Mouse (Mus musculus): ENCODE measurements around the gene Map3k13. TPM values are rescaled to one million over a fixed set of nuclear protein-coding genes. Genes with fewer than 3 reads are reported as not detected.
"Not testable (repeated sequence)": the region's sequence is repeated elsewhere in the genome, so short reads cannot be mapped to it uniquely, and the experiment has no call there.

Gene Map3k13
- polyA plus RNA-seq, 1 experiment = 2.3 TPM

GRCm38 (mm10) chr16:21893890-21894289, 99.7 kb downstream of the Map3k13 start:
- no peaks in the 10 kb centered on the region for H3K36me3 ChIP-seq (ENCODE audit: control insufficient read depth, insufficient read depth, low read length)
- no peak overlapping the region for H3K27ac ChIP-seq (ENCODE audit: control insufficient read depth, insufficient read depth, low read length)
- TF ChIP-seq CTCF (IDR thresholded peaks at IDR 0.05; ENCODE audit: borderline replicate concordance, control insufficient read depth, extremely low read depth, insufficient read depth, low read length, poor library complexity) (no peak), POLR2A (IDR thresholded peaks at IDR 0.05; ENCODE audit: control insufficient read depth, extremely low read depth, insufficient read depth, low read length, poor library complexity) (no peak)
- H3K4me3 ChIP-seq (ENCODE audit: control insufficient read depth, insufficient read depth, low read length) = no peak overlapping the region
- DNase-seq = no peak
- H3K27me3 ChIP-seq (ENCODE audit: control insufficient read depth, insufficient read depth, low read length) = no peaks in the 10 kb centered on the region
- H3K4me1 ChIP-seq (replicated peaks; ENCODE audit: control insufficient read depth, insufficient read depth, low read length) = no peaks in the 10 kb centered on the region
- WGBS = 93% methylated on average over 6 of the region's 6 CpGs

- TF ChIP-seq CTCF (IDR thresholded peaks at IDR 0.05; ENCODE audit: borderline replicate concordance, control insufficient read depth, extremely low read depth, insufficient read depth, low read length, poor library complexity) = no peak
- no peak for TF ChIP-seq POLR2A (IDR thresholded peaks at IDR 0.05; ENCODE audit: control insufficient read depth, extremely low read depth, insufficient read depth, low read length, poor library complexity)
- no peak for DNase-seq
- 88% methylated on average over 5 of the region's 5 CpGs for WGBS
- Histone ChIP-seq H3K4me1 (replicated peaks; ENCODE audit: control insufficient read depth, insufficient read depth, low read length) (no peaks in the 10 kb centered on the region), H3K27ac (ENCODE audit: control insufficient read depth, insufficient read depth, low read length) (no peak overlapping the region), H3K4me3 (ENCODE audit: control insufficient read depth, insufficient read depth, low read length) (no peak overlapping the region), H3K27me3 (ENCODE audit: control insufficient read depth, insufficient read depth, low read length) (no peaks in the 10 kb centered on the region), H3K36me3 (ENCODE audit: control insufficient read depth, insufficient read depth, low read length) (no peaks in the 10 kb centered on the region)
These were observed 107.1 kb downstream of the Map3k13 start for GRCm38 (mm10) chr16:21901286-21901685.

DNA sequence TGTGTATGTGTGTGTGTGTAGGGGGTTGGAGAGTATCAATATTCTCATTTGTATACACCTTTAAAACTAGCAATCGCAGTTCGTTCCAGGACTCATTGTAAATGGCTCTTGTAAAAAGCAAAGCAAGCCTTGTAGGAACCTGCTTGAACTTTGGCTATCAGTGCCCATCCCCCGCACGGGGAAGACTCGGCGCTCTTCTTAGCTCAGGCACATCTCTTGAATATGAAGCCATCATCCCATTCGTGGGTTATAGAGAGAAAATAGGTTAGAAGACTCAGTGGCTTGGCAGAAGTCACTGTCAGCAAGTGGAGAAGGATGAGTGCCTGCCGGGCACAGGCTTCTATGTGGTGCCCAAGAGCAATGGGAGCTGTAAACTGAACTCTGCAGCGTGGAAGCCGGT, 110.5 kb downstream of the Map3k13 start:
- no peak overlapping the region for H3K27ac ChIP-seq (ENCODE audit: control insufficient read depth, insufficient read depth, low read length)
- no peak overlapping the region for H3K4me3 ChIP-seq (ENCODE audit: control insufficient read depth, insufficient read depth, low read length)
- no peaks in the 10 kb centered on the region for H3K4me1 ChIP-seq (replicated peaks; ENCODE audit: control insufficient read depth, insufficient read depth, low read length)
- H3K36me3 ChIP-seq (ENCODE audit: control insufficient read depth, insufficient read depth, low read length) = no peaks in the 10 kb centered on the region
- DNase-seq = no peak
- 92% methylated on average over 10 of the region's 10 CpGs for WGBS
- TF ChIP-seq POLR2A (IDR thresholded peaks at IDR 0.05; ENCODE audit: control insufficient read depth, extremely low read depth, insufficient read depth, low read length, poor library complexity) (no peak), CTCF (IDR thresholded peaks at IDR 0.05; ENCODE audit: borderline replicate concordance, control insufficient read depth, extremely low read depth, insufficient read depth, low read length, poor library complexity) (no peak)
- no peaks in the 10 kb centered on the region for H3K27me3 ChIP-seq (ENCODE audit: control insufficient read depth, insufficient read depth, low read length)

DNA sequence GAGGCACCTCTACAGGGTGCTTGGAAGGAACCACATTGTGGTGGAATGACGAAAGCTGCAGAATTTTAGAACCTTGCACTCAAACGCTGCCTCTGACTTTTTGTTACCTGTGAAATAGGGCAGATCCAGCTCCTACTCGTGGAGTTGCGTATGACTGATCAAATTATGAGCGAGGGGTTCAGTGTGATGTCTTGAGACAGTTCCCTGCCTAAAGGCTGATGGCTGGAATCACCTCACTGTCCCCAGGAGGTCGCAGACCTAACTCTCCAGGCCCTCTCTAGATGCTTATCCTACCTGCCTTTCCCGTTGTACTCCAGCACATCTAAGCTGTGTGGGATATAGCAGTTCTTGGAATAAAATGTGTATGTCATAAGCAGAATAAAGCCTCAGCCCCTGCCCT, 111.8 kb downstream of the Map3k13 start:
- Histone ChIP-seq H3K4me3 (ENCODE audit: control insufficient read depth, insufficient read depth, low read length) (no peak overlapping the region), H3K4me1 (replicated peaks; ENCODE audit: control insufficient read depth, insufficient read depth, low read length) (no peaks in the 10 kb centered on the region), H3K36me3 (ENCODE audit: control insufficient read depth, insufficient read depth, low read length) (no peaks in the 10 kb centered on the region), H3K27ac (ENCODE audit: control insufficient read depth, insufficient read depth, low read length) (no peak overlapping the region), H3K27me3 (ENCODE audit: control insufficient read depth, insufficient read depth, low read length) (no peaks in the 10 kb centered on the region)
- WGBS = 97% methylated on average over 7 of the region's 7 CpGs
- no peak for DNase-seq
- TF ChIP-seq CTCF (IDR thresholded peaks at IDR 0.05; ENCODE audit: borderline replicate concordance, control insufficient read depth, extremely low read depth, insufficient read depth, low read length, poor library complexity) (no peak), POLR2A (IDR thresholded peaks at IDR 0.05; ENCODE audit: control insufficient read depth, extremely low read depth, insufficient read depth, low read length, poor library complexity) (no peak)

DNA sequence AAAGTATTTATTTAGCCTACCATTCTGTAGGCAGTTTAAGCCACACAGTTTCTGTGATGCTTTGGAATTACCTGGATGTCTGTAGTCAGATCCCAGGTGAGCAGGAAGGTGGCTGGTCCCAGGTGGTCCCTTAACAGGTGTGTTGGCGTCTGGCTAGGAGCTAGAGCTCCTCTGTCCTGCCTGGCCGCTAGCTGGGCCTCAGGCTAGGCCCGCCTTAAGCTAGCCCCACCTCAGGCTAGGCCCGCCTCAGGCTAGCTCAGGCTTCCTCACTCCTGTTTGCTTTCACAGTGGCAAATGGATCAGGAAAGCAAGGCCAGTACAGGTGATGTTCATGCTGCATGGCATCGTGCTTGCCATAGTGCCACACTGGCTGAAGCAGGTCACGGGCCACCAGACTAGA, 112.8 kb downstream of the Map3k13 start:
- Histone ChIP-seq H3K4me1 (replicated peaks; ENCODE audit: control insufficient read depth, insufficient read depth, low read length) (no peaks in the 10 kb centered on the region), H3K36me3 (ENCODE audit: control insufficient read depth, insufficient read depth, low read length) (no peaks in the 10 kb centered on the region), H3K27ac (ENCODE audit: control insufficient read depth, insufficient read depth, low read length) (no peak overlapping the region), H3K27me3 (ENCODE audit: control insufficient read depth, insufficient read depth, low read length) (no peaks in the 10 kb centered on the region), H3K4me3 (ENCODE audit: control insufficient read depth, insufficient read depth, low read length) (no peak overlapping the region)
- TF ChIP-seq POLR2A (IDR thresholded peaks at IDR 0.05; ENCODE audit: control insufficient read depth, extremely low read depth, insufficient read depth, low read length, poor library complexity) (no peak), CTCF (IDR thresholded peaks at IDR 0.05; ENCODE audit: borderline replicate concordance, control insufficient read depth, extremely low read depth, insufficient read depth, low read length, poor library complexity) (no peak)
- 95% methylated on average over 6 of the region's 6 CpGs for WGBS
- no peak for DNase-seq

DNA sequence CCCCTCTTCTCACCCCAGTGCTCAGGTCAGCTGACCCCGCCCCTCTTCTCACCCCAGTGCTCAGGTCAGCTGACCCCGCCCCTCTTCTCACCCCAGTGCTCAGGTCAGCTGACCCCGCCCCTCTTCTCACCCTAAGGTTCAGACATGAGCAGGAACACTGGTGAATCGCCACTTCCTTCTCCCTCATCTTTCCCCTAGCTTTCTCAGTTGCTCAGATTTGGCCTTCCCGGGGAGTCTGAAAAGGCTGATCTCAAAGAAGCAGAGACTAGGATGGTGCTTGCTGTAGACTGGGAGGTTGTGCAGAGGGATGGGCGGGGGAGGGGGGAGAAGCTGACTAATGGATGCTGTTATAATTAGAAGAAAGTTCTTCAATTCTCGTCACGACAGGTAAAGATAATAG, 114.8 kb downstream of the Map3k13 start:
- DNase-seq; H3K4me3 ChIP-seq (ENCODE audit: control insufficient read depth, insufficient read depth, low read length); H3K4me1 ChIP-seq (replicated peaks; ENCODE audit: control insufficient read depth, insufficient read depth, low read length); H3K36me3 ChIP-seq (ENCODE audit: control insufficient read depth, insufficient read depth, low read length); H3K27me3 ChIP-seq (ENCODE audit: control insufficient read depth, insufficient read depth, low read length); H3K27ac ChIP-seq (ENCODE audit: control insufficient read depth, insufficient read depth, low read length): not testable (repeated sequence)
- WGBS = 89% methylated on average over 7 of the region's 8 CpGs

GRCm38 (mm10) chr16:21913347-21913746, 119.2 kb downstream of the Map3k13 start:
- H3K27ac ChIP-seq (ENCODE audit: control insufficient read depth, insufficient read depth, low read length) = no peak overlapping the region
- TF ChIP-seq POLR2A (IDR thresholded peaks at IDR 0.05; ENCODE audit: control insufficient read depth, extremely low read depth, insufficient read depth, low read length, poor library complexity) (no peak), CTCF (IDR thresholded peaks at IDR 0.05; ENCODE audit: borderline replicate concordance, control insufficient read depth, extremely low read depth, insufficient read depth, low read length, poor library complexity) (no peak)
- H3K27me3 ChIP-seq (ENCODE audit: control insufficient read depth, insufficient read depth, low read length) = no peaks in the 10 kb centered on the region
- no peak for DNase-seq
- WGBS = 21% methylated on average over 6 of the region's 6 CpGs
- H3K4me3 ChIP-seq (ENCODE audit: control insufficient read depth, insufficient read depth, low read length) = no peak overlapping the region
- H3K4me1 ChIP-seq (replicated peaks; ENCODE audit: control insufficient read depth, insufficient read depth, low read length) = peaks cover 3% of the 10 kb centered on the region
- H3K36me3 ChIP-seq (ENCODE audit: control insufficient read depth, insufficient read depth, low read length) = no peaks in the 10 kb centered on the region
